Mouse (Mus musculus): ENCODE measurements around the gene Robo2.
"Not testable (repeated sequence)": the region's sequence is repeated elsewhere in the genome, so short reads cannot be mapped to it uniquely, and the experiment has no call there.

Robo2 gene

GRCm38 (mm10) chr16:74200705-74201104 lies 210.9 kb downstream of the Robo2 start:
- no peak for DNase-seq (ENCODE audit: low read depth, low spot score)

GRCm38 (mm10) chr16:74200024-74200703 lies 211.5 kb downstream of the Robo2 start:
- no peak for DNase-seq (ENCODE audit: low read depth, low spot score)

DNA sequence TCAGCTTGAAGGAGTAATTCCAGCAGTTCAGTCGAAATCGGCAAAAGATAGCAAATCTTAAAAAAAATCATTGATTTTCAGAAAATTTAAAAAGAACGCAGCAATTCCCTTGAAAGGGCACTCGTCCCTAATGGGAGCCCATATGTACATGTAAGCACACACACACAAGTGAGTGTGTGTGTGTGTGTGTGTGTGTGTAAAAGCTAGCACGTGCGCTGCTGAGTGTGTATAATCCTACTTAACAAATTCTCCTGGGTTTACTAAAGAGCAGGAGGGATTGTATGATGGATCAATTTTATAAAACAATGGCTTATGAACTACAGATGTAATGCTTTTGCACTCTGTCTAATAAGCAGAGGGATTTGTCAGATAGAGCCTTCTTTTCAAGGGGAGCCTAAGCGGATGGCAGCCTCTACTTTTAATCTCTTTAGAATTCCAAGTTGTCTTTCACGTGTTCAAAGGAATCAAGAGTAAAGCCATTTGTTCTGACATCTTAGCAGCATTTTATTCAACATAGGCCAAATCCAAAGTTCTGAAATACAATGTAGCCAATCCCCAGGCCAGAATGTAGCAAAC lies 218.6 kb downstream of the Robo2 start:
- DNase-seq (ENCODE audit: low read depth, low spot score), result no peak

DNA sequence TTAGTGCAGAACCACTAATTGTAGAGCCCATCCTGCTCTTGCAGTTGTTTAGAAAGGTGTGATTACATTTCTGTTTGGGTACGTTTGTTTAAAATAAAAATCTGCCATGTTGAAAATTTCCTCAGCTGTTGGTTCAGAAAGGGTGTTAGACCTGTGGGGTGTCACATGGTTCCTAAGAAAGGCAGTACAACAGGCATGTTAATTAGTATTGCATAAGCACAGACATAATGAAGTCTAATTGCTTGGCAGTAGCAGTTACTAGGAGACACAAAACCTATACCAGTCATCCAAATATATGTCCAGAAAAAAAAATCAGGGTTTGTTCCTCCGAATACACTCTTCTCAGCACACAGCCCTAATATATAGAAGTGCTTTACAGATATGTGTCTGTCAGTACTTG lies 220.0 kb downstream of the Robo2 start:
- DNase-seq (ENCODE audit: low read depth, low spot score), result no peak

DNA sequence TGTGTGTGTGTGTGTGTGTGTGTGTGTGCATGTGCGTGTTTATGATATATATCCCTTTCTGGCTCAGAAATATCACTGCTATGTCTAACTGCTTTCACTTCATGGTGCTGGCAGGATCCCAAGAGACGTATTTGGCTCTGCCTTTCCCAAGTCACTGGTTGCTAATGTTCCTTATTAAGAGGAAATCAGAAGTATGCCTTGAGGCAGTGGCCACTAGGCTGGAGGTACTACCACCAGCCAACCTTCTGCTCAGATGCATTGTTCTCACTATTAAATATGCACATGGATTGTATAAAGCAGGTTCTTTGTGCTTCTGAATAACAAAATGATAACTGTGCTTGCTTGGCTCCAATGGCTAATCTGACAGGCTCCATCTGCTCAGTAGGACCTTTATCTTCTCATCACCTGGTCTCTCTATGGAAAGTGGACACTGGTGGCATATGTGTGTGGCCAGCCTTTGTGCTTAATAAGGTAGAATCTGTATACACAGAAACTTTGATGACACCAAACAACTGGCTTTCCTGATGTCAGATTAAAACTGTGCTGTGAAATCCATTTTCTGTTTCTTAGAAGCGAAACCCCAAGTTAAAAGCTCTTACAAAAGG lies 229.0 kb downstream of the Robo2 start:
- DNase-seq (ENCODE audit: low read depth, low spot score), result no peak

GRCm38 (mm10) chr16:74172673-74173072 lies 239.0 kb downstream of the Robo2 start:
- DNase-seq (ENCODE audit: low read depth, low spot score), result no peak

GRCm38 (mm10) chr16:74169642-74170041 lies 242.0 kb downstream of the Robo2 start:
- no peak for DNase-seq (ENCODE audit: low read depth, low spot score)

GRCm38 (mm10) chr16:74169121-74169520 lies 242.5 kb downstream of the Robo2 start:
- DNase-seq (ENCODE audit: low read depth, low spot score), result no peak

DNA sequence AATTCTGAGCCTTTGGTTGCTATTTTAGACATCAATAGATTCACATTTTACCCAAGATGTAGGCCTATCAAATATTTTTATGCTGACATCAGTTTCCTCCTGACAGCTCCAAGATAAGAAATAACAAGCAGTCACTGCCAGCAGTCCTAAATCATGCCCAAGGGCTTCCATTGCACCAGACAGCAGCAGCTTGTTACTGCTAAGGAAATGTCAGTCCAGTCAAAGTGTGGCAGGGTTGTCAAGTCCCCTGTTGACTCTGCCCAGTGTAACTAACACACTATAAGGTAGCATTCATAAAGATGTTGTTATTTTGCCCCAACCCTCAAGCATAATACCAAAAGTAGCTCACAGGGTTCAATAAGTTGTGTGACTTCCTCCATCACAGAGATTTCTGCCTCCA lies 243.8 kb downstream of the Robo2 start:
- no peak for DNase-seq (ENCODE audit: low read depth, low spot score)

- DNase-seq (ENCODE audit: low read depth, low spot score), result no peak
These were observed 249.6 kb downstream of the Robo2 start for GRCm38 (mm10) chr16:74162041-74162440.

DNA sequence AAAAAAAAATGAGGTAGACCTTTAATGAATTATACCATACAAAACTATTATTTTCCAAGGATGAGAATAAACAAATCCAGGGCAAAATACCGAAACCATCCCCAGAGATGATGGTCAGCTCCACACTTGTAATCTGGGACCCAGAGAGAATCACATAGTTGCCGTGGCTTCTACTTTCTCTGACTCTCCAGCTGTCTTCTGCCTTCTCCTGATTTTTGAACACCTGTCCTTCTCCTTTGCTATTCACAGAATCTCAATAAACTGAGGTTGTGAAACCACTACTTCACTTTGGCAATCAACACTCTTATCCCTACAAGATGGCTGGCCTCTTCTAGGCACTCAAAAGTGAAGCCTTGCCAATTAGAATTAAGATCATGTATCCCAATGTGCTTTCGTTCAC lies 252.4 kb downstream of the Robo2 start:
- no peak for DNase-seq (ENCODE audit: low read depth, low spot score)

DNA sequence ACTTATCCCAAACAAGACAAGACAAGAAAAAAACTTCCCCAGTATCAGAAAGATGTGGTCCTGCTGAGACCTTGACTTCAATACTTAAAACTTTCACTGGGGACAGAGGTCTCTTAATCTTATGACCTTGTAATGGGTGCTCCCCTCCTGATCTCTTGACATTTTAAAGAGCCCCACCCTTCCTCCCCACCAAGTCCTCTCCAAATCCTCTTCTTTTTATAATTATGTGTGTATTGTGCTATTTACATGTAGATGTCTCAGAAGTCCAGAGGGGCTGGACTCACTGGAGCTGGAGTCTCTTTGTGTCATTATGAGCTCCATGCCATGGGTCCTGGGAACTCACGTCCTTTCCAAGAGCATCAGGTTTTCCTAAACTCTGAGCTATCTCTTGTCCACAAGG lies 275.4 kb downstream of the Robo2 start:
- DNase-seq (ENCODE audit: low read depth, low spot score), result no peak

- DNase-seq (ENCODE audit: low read depth, low spot score), result no peak
These were observed 278.8 kb downstream of the Robo2 start for GRCm38 (mm10) chr16:74132833-74133232.

DNA sequence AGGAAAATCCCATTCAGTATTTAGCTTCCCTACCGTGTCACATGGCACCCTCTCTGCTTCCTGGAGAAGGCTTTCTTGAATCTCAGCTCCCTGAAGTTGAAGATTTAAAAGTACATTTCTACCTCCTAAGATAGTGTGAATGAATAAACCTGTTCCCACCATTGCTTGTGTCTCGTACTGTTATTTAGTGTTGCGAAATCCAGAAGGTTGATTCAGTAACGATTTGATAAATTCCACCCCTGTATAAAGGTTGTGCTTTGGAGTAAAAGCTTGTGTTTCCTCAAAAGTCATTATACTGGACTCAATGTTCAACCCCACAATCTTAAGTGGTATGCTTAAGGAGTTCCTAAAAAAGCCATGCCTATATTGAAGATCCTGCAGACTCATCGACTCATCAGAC lies 280.3 kb downstream of the Robo2 start:
- no peak for DNase-seq (ENCODE audit: low read depth, low spot score)

- DNase-seq (ENCODE audit: low read depth, low spot score), result no peak
These were observed 283.1 kb downstream of the Robo2 start for GRCm38 (mm10) chr16:74128443-74128983.

DNA sequence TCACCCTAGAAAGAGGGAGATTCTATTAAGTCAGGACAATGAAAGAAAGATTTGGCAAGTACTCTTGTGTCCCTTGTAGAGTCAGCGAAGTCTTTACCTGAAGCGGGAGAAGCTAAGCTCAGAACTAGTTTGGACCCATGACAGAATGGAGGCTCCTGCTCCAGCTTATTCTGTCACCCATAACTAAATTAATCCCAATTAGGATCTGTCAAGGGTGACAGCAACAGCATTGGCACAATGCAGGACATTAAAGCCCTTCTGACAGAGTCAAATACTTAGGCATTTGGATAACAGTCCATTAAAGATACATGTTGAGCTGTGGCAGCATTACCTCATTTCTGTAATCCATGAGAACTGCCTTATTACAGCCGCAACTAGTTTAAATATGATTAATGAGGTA lies 298.5 kb downstream of the Robo2 start:
- DNase-seq (ENCODE audit: low read depth, low spot score), result no peak

- DNase-seq (ENCODE audit: low read depth, low spot score), result no peak
These were observed 300.5 kb downstream of the Robo2 start for GRCm38 (mm10) chr16:74111101-74111500.

DNA sequence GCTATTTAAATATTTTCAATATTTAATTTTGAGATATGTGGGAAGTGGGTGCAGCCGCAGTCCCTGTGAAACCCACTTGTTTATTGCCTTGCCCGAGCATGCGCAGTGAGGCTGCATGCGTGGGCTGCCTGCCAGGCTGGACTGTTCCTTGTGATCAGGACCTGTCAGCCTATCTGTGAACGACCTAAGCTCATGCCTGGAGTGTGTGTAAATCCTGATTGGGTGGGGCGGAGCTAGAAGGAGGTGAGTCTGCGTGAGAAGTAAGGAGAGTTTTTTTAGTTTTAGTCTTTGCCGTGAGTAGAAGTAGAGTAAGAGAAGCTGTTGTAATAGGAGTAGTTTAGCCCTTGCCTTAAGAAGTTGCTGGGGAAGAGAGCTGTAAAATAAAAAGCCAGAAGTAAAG lies 307.2 kb downstream of the Robo2 start:
- DNase-seq (ENCODE audit: low read depth, low spot score), result not testable (repeated sequence)

- DNase-seq (ENCODE audit: low read depth, low spot score), result no peak
These were observed 318.4 kb downstream of the Robo2 start for GRCm38 (mm10) chr16:74092997-74093801.

DNA sequence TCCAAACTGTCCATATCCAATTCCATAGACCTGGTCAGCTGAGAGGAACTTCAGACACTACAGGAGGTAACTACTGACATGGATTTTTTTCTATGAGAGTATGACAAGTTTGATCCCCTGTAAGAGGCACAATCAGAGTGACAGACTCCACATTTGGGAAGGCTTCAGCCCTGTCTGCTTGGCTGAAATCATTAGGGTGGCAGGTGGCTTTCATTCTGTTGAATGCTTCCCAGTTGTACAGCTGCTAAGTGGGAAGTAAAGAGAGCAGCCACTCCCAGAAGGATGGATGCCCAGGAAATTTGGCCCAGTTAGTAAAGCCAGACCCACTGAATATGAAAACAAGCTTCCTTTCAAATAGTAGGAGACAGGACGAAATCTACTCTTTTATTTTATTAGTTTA lies 321.7 kb downstream of the Robo2 start:
- DNase-seq (ENCODE audit: low read depth, low spot score), result no peak

- DNase-seq (ENCODE audit: low read depth, low spot score), result no peak
These were observed 327.4 kb downstream of the Robo2 start for GRCm38 (mm10) chr16:74084188-74084587.

- DNase-seq (ENCODE audit: low read depth, low spot score), result no peak
These were observed 339.0 kb downstream of the Robo2 start for GRCm38 (mm10) chr16:74072671-74073070.

All from A20 (cell line).